Mouse (Mus musculus): ENCODE measurements around the gene Zim1. TPM values are rescaled to one million over a fixed set of nuclear protein-coding genes. Genes with fewer than 3 reads are reported as not detected.
A peak's percentile ranks its signal among the peaks of the same experiment; 100 is the strongest.

Zim1 gene
- polyA plus RNA-seq, 1 experiment from 2014 or later, result 0.90 TPM

GRCm38 (mm10) chr7:6730241-6730640 lies 34.0 kb upstream of the Zim1 start, which contains the start of the genes Peg3 and Usp29:
Peg3 (minus strand) TSS chr7:6730431.
Usp29 (plus strand) TSS chr7:6730578.
- Histone ChIP-seq H3K4me3 (ENCODE audit: low read depth, low read length) (peak within 1 kb of the TSS; percentile 53), H3K36me3 (replicated peaks; ENCODE audit: insufficient read depth, low read length) (peaks cover 3% of the 10 kb centered on the region), H3K4me2 (ENCODE audit: low read depth, low read length) (peak within 1 kb of the TSS; percentile 59), H3K27ac (ENCODE audit: low read depth) (peak within 1 kb of the TSS; percentile 87), H3K9ac (replicated peaks) (peak within 1 kb of the TSS; percentile 66), H3K27me3 (ENCODE audit: insufficient read depth, low read length) (no peaks in the 10 kb centered on the region), H3K4me1 (ENCODE audit: insufficient read depth) (no peaks in the 10 kb centered on the region), H3K9me3 (ENCODE audit: low read length) (peaks cover 12% of the 10 kb centered on the region; the same call in 1 of the 2 replicates)
- ATAC-seq, result peak; percentile 29
- no peak for TF ChIP-seq EP300 (IDR thresholded peaks at IDR 0.05; ENCODE audit: low read depth)
- TF ChIP-seq CTCF (IDR thresholded peaks at IDR 0.05; ENCODE audit: low read depth), result 0 out of 2 replicates have a peak, but pooled peaks have one; percentile 14
- WGBS (ENCODE audit: insufficient replicate concordance), result 64% methylated on average over 24 of the region's 24 CpGs
- peak; percentile 79 for DNase-seq

GRCm38 (mm10) chr7:6729061-6729817 lies 33.0 kb upstream of the Zim1 start:
- ATAC-seq, result peak; percentile 45
- H3K4me1 ChIP-seq (ENCODE audit: insufficient read depth), result no peaks in the 10 kb centered on the region
- peak; percentile 31; the same call in 1 of the 2 replicates for TF ChIP-seq CTCF (IDR thresholded peaks at IDR 0.05; ENCODE audit: low read depth)
- no peak for TF ChIP-seq EP300 (IDR thresholded peaks at IDR 0.05; ENCODE audit: low read depth)

GRCm38 (mm10) chr7:6728263-6728931 lies 32.1 kb upstream of the Zim1 start:
- Histone ChIP-seq H3K36me3 (replicated peaks; ENCODE audit: insufficient read depth, low read length) (peaks cover 3% of the 10 kb centered on the region), H3K4me1 (ENCODE audit: insufficient read depth) (no peaks in the 10 kb centered on the region), H3K9ac (replicated peaks) (no peak overlapping the region), H3K27me3 (ENCODE audit: insufficient read depth, low read length) (no peaks in the 10 kb centered on the region), H3K4me2 (ENCODE audit: low read depth, low read length) (peak overlapping the region; percentile 59), H3K4me3 (ENCODE audit: low read depth, low read length) (peak overlapping the region; percentile 53), H3K9me3 (ENCODE audit: low read length) (peaks cover 12% of the 10 kb centered on the region; the same call in 1 of the 2 replicates), H3K27ac (ENCODE audit: low read depth) (peak overlapping the region; percentile 74; the same call in 1 of the 2 replicates)
- peak; percentile 79 for DNase-seq
- TF ChIP-seq EP300 (IDR thresholded peaks at IDR 0.05; ENCODE audit: low read depth), result no peak
- no peak for TF ChIP-seq CTCF (IDR thresholded peaks at IDR 0.05; ENCODE audit: low read depth)
- ATAC-seq, result peak; percentile 72
- 41% methylated on average over 19 of the region's 19 CpGs for WGBS (ENCODE audit: insufficient replicate concordance)

More at GRCm38 (mm10) chr7:6729061-6729817, 33.0 kb upstream of the Zim1 start:
- 49% methylated on average over 37 of the region's 37 CpGs for WGBS (ENCODE audit: insufficient replicate concordance)
- peak; percentile 88 for DNase-seq
- Histone ChIP-seq H3K27ac (ENCODE audit: low read depth) (peak overlapping the region; percentile 87), H3K9ac (replicated peaks) (peak overlapping the region; percentile 66), H3K4me2 (ENCODE audit: low read depth, low read length) (peak overlapping the region; percentile 59), H3K36me3 (replicated peaks; ENCODE audit: insufficient read depth, low read length) (peaks cover 3% of the 10 kb centered on the region), H3K9me3 (ENCODE audit: low read length) (peaks cover 12% of the 10 kb centered on the region; the same call in 1 of the 2 replicates), H3K4me3 (ENCODE audit: low read depth, low read length) (peak overlapping the region; percentile 53), H3K27me3 (ENCODE audit: insufficient read depth, low read length) (no peaks in the 10 kb centered on the region)

GRCm38 (mm10) chr7:6727351-6728121 lies 31.3 kb upstream of the Zim1 start:
- DNase-seq, result peak; percentile 60
- H3K9ac ChIP-seq (replicated peaks), result no peak overlapping the region
- no peaks in the 10 kb centered on the region for H3K4me1 ChIP-seq (ENCODE audit: insufficient read depth)
- ATAC-seq, result peak; percentile 44
- whole genome bisulfite sequencing (ENCODE audit: insufficient replicate concordance), result 46% methylated on average over 19 of the region's 19 CpGs
- H3K9me3 ChIP-seq (ENCODE audit: low read length), result peaks cover 12% of the 10 kb centered on the region; the same call in 1 of the 2 replicates
- H3K36me3 ChIP-seq (replicated peaks; ENCODE audit: insufficient read depth, low read length), result peaks cover 3% of the 10 kb centered on the region
- TF ChIP-seq CTCF (IDR thresholded peaks at IDR 0.05; ENCODE audit: low read depth) (peak; percentile 40), EP300 (IDR thresholded peaks at IDR 0.05; ENCODE audit: low read depth) (no peak)
- H3K27ac ChIP-seq (ENCODE audit: low read depth), result peak overlapping the region; percentile 74
- H3K4me3 ChIP-seq (ENCODE audit: low read depth, low read length), result peak overlapping the region; percentile 18; the same call in 1 of the 2 replicates
- peak overlapping the region; percentile 33 for H3K4me2 ChIP-seq (ENCODE audit: low read depth, low read length)
- H3K27me3 ChIP-seq (ENCODE audit: insufficient read depth, low read length), result no peaks in the 10 kb centered on the region

- H3K27me3 ChIP-seq (ENCODE audit: insufficient read depth, low read length), result no peaks in the 10 kb centered on the region
- no peak overlapping the region for H3K4me2 ChIP-seq (ENCODE audit: low read depth, low read length)
- H3K36me3 ChIP-seq (replicated peaks; ENCODE audit: insufficient read depth, low read length), result peaks cover 17% of the 10 kb centered on the region
- H3K4me1 ChIP-seq (ENCODE audit: insufficient read depth), result no peaks in the 10 kb centered on the region
- no peak for ATAC-seq
- H3K4me3 ChIP-seq (ENCODE audit: low read depth, low read length), result no peak overlapping the region
- no peaks in the 10 kb centered on the region for H3K9me3 ChIP-seq (ENCODE audit: low read length)
- H3K9ac ChIP-seq (replicated peaks), result no peak overlapping the region
- DNase-seq, result peak; percentile 10
- H3K27ac ChIP-seq (ENCODE audit: low read depth), result no peak overlapping the region
- TF ChIP-seq EP300 (IDR thresholded peaks at IDR 0.05; ENCODE audit: low read depth), result no peak
- TF ChIP-seq CTCF (IDR thresholded peaks at IDR 0.05; ENCODE audit: low read depth), result no peak
- 80% methylated on average over 15 of the region's 15 CpGs for WGBS (ENCODE audit: insufficient replicate concordance)
These were observed 13.1 kb upstream of the Zim1 start for GRCm38 (mm10) chr7:6709396-6709795.
